Mouse (Mus musculus) monocyte, adult 5-6 weeks (primary cell): ENCODE measurements at regions not wholly inside any gene's neighbourhood (a gene's known extent, or its start where the extent isn't known, plus 50 kb on each side); places are given as distances from the start of the nearest gene placed in this dataset.

ENCODE experiments used
- ATAC-seq: fragments of 153-309, 156-312 bp; replicated peaks from 2 replicates; pipeline ENCODE4 v1.8.0; 2017; ENCODE audit warnings: mild to moderate bottlenecking; ENCODE audit not compliant: low TSS enrichment, insufficient number of reproducible peaks, severe bottlenecking, poor library complexity, low FRiP score

- no peak for ATAC-seq
Observed at GRCm38 (mm10) chr17:83077737-83078600, 137.1 kb upstream of the Pkdcc start.

DNA sequence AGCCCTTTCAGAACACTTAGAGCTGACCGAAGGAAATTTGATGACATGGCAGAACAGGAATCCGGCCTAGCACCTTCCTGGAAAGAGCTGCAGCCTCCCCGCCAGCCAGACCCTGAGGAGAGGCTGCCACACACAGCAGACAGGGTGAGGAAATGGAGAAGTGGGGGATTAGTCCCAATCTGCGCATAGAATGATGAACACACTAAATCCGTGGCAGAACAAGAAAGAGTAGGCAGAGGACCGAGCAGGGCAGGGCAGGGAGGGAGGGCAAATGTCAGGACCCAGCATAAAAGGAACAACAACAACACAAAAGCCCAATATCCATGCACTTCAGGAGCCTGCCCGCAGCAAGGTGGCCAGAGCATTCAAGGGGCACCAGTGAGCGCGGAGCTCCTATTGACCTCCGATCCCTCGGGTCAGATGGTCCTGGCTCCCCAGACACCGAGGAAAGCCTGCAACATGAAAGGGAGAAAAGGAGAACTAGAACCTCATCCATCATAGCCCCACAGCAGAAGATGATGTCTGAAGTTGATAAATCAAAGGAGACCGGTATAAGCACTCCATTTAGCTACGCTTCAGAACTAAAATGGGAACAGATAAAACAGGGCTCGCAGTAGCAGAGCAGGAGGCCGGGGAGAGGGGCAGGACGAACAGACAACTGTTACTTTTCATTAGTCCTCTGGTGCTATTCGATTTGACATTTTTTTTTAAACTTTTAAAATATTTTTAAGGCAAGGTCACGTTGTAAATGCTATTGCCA lies 136.3 kb upstream of the Pkdcc start:
- ATAC-seq: no peak

GRCm38 (mm10) chr17:83079361-83079685 lies 135.8 kb upstream of the Pkdcc start:
- no peak for ATAC-seq

DNA sequence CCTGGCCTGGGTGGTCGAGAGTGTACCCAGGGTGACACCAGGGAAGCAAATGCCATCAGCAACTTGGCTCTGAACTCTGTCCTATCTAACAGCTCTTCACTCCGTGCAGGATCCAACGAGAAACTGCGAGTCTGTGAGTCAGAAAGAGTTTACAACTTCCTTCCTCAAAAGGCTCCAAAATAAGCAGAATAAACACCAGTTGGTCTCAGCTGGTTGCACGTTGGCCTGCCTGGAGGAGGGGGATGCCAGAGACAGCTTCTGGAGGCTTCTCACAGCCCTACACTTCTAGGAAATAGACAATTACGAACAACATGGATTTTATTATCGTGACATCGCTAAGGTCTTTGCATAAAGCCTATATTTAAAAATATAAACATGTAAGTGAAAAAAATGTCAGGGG lies 133.4 kb upstream of the Pkdcc start:
- no peak for ATAC-seq

DNA sequence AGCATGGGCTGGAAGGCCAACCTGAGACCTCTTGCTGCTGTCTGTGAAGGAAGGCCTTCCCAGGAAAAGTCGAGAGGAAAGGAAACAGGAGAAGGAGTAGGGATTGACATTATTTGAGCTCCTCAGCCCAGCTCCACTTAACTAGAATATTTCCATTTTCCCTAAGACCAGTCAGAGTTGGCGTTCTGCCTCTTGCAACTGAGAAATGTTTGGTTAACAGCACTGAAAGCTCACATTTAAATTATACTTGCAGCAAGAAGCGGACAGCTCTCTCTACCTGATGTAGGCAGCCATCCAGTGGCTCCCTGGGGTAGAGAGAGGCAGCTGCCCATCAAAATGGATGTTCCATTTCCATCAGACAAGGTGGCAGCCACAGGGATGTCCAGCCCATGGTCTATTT lies 131.6 kb upstream of the Pkdcc start:
- ATAC-seq: no peak

GRCm38 (mm10) chr17:83085792-83086475 lies 129.2 kb upstream of the Pkdcc start:
- ATAC-seq: no peak

GRCm38 (mm10) chr17:83086703-83087102 lies 128.4 kb upstream of the Pkdcc start:
- ATAC-seq: no peak

DNA sequence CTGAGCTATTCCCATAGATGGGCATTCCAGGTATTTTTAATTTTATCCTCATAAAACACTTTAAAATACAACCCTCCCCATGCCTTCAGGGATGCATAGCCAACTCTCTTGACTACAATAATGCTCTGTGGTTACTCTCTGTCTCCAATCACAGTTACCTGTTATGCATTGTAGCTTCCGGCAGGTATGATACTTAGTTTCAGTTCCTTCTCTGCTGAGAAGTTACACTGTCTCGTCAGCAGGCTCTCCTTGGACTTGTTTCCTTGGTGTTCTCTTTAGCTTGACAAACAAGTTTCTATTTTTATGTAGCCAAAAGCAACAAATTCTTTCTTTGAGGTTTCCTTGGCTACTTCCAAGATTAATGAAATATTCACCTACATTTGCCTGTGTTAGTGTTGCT lies 126.6 kb upstream of the Pkdcc start:
- no peak for ATAC-seq

- no peak for ATAC-seq
Observed at GRCm38 (mm10) chr17:83089856-83090692, 125.0 kb upstream of the Pkdcc start.

- ATAC-seq: no peak
Observed at GRCm38 (mm10) chr17:83093862-83094261, 121.2 kb upstream of the Pkdcc start.

- no peak for ATAC-seq
Observed at GRCm38 (mm10) chr17:83096451-83096850, 118.6 kb upstream of the Pkdcc start.

- no peak for ATAC-seq
Observed at GRCm38 (mm10) chr17:83097998-83098397, 117.1 kb upstream of the Pkdcc start.

- ATAC-seq: no peak
Observed at GRCm38 (mm10) chr17:83098679-83099413, 116.2 kb upstream of the Pkdcc start.

GRCm38 (mm10) chr17:83101035-83101434 lies 114.1 kb upstream of the Pkdcc start:
- no peak for ATAC-seq

DNA sequence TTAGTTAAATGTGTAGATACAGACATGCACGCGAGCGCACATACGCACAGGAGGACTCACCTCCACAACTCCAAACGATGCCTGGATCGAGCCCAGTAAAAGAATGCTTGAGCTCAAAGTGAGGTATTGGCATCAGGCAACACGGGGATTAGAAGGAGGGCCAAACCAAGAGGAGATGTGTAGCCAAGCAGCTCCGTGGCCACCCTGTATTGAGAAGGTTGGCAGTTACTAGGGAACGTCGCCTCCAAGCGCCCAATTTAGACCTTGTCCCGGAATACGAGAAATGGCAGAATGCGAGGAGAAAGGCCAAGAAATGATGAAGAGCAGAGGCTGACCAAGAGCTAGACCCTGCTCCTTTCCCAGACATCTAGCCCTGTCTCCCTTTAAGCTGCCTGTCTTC lies 113.3 kb upstream of the Pkdcc start:
- ATAC-seq: no peak

DNA sequence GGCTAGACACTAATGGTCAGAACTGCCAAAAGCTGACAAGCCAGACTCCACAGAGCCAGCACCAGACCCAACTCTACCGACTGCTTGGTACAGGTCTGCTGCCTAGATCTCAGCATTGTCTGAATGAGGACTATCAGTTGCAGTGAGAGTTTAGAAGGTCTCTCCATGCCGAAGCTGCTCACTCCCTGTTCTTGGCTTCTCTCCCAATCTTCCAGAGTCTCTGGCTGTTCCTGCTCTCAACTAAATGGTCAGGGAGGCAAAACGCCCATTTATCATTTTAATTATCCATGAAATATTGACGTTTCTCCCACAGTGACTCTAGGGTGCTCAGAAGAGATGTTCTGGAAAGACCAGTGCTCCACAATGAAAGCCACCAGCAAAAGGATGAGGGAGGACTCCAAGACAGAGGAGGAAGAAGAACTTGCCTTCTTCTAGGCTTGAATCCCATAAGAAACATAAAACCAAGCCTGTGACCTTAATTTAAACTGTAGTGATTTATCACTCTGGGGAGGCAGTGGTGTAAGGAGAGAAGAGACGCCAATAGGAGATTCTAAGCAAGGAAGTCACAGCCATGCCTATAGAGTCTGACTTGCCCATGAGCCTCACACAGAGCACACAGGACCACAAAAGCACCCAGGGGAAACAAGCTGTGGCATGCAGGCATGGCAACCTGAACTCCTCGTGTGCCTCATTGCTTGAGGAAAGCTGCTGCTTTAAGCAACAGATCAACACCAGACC lies 112.2 kb upstream of the Pkdcc start:
- no peak for ATAC-seq

DNA sequence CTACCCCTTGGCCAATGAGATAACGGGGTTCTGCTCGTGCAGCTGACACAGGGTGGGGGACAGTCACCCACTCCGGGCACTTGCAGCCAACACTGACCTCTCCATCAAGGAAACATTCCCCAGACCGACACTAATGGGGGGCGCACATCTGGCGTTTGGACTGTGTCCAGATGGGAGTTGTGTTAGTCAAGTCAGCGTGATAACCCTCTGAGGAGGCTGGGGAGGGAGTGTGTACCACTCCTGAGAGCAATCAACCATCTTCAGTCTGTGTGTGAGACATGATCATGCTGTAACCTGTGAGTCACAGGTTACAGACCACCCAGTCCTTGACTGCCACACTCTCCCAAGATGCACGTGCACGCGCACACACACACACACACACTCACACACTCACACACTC lies 106.9 kb upstream of the Pkdcc start:
- no peak for ATAC-seq
